Mouse (Mus musculus): ENCODE data around the gene Nsmce4a. TPM values are rescaled to one million over a fixed set of nuclear protein-coding genes. Genes with fewer than 3 reads are reported as not detected.
"Not testable (repeated sequence)": the region's sequence is repeated elsewhere in the genome, so short reads cannot be mapped to it uniquely, and the experiment has no call there.

Nsmce4a gene
- polyA plus RNA-seq, 1 experiment from 2014 or later: 89.6 TPM

- Histone ChIP-seq H3K27ac (ENCODE audit: low read depth, low read length) (no peak overlapping the region), H3K27me3 (ENCODE audit: control insufficient read depth, insufficient read depth, low read length) (no peaks in the 10 kb centered on the region), H3K4me3 (ENCODE audit: low read depth, low read length) (no peak overlapping the region), H3K4me1 (ENCODE audit: control insufficient read depth, insufficient read depth, low read length) (no peaks in the 10 kb centered on the region), H3K4me2 (ENCODE audit: low read depth, low read length) (no peak overlapping the region), H3K9ac (replicated peaks; ENCODE audit: low read depth, low read length) (no peak overlapping the region), H3K9me3 (ENCODE audit: control insufficient read depth, low read length) (no peaks in the 10 kb centered on the region), H3K36me3 (ENCODE audit: control insufficient read depth, insufficient read depth, low read length) (no peaks in the 10 kb centered on the region)
- ATAC-seq (ENCODE audit: low read depth): no peak
- WGBS: 90% methylated on average over 1 of the region's 1 CpGs
These were observed 29.9 kb upstream of the Nsmce4a start for GRCm38 (mm10) chr7:130602804-130603203.

GRCm38 (mm10) chr7:130600546-130600945 lies 27.6 kb upstream of the Nsmce4a start:
- Histone ChIP-seq H3K36me3 (ENCODE audit: control insufficient read depth, insufficient read depth, low read length) (no peaks in the 10 kb centered on the region), H3K4me2 (ENCODE audit: low read depth, low read length) (no peak overlapping the region), H3K9me3 (ENCODE audit: control insufficient read depth, low read length) (no peaks in the 10 kb centered on the region), H3K27me3 (ENCODE audit: control insufficient read depth, insufficient read depth, low read length) (no peaks in the 10 kb centered on the region), H3K4me3 (ENCODE audit: low read depth, low read length) (no peak overlapping the region), H3K9ac (replicated peaks; ENCODE audit: low read depth, low read length) (no peak overlapping the region), H3K4me1 (ENCODE audit: control insufficient read depth, insufficient read depth, low read length) (no peaks in the 10 kb centered on the region), H3K27ac (ENCODE audit: low read depth, low read length) (no peak overlapping the region)
- WGBS: 74% methylated on average over 2 of the region's 2 CpGs
- ATAC-seq (ENCODE audit: low read depth): no peak

- Histone ChIP-seq H3K36me3 (ENCODE audit: control insufficient read depth, insufficient read depth, low read length) (no peaks in the 10 kb centered on the region), H3K27ac (ENCODE audit: low read depth, low read length) (no peak overlapping the region), H3K4me2 (ENCODE audit: low read depth, low read length) (no peak overlapping the region), H3K4me3 (ENCODE audit: low read depth, low read length) (no peak overlapping the region), H3K9ac (replicated peaks; ENCODE audit: low read depth, low read length) (no peak overlapping the region), H3K9me3 (ENCODE audit: control insufficient read depth, low read length) (no peaks in the 10 kb centered on the region), H3K27me3 (ENCODE audit: control insufficient read depth, insufficient read depth, low read length) (no peaks in the 10 kb centered on the region), H3K4me1 (ENCODE audit: control insufficient read depth, insufficient read depth, low read length) (no peaks in the 10 kb centered on the region)
- WGBS: 97% methylated on average over 3 of the region's 3 CpGs
- no peak for ATAC-seq (ENCODE audit: low read depth)
These were observed 27.2 kb upstream of the Nsmce4a start for GRCm38 (mm10) chr7:130600074-130600473.

- H3K27me3 ChIP-seq (ENCODE audit: control insufficient read depth, insufficient read depth, low read length): no peaks in the 10 kb centered on the region
- no peaks in the 10 kb centered on the region for H3K4me1 ChIP-seq (ENCODE audit: control insufficient read depth, insufficient read depth, low read length)
- no peak overlapping the region for H3K4me3 ChIP-seq (ENCODE audit: low read depth, low read length)
- no peaks in the 10 kb centered on the region for H3K36me3 ChIP-seq (ENCODE audit: control insufficient read depth, insufficient read depth, low read length)
- H3K9me3 ChIP-seq (ENCODE audit: control insufficient read depth, low read length): no peaks in the 10 kb centered on the region
- H3K9ac ChIP-seq (replicated peaks; ENCODE audit: low read depth, low read length): no peak overlapping the region
- ATAC-seq (ENCODE audit: low read depth): no peak
- H3K4me2 ChIP-seq (ENCODE audit: low read depth, low read length): no peak overlapping the region
- H3K27ac ChIP-seq (ENCODE audit: low read depth, low read length): peak overlapping the region; percentile 4; the same call in 1 of the 2 replicates
- 64% methylated on average over 6 of the region's 6 CpGs for WGBS
These were observed 24.6 kb upstream of the Nsmce4a start for GRCm38 (mm10) chr7:130597546-130597945.

GRCm38 (mm10) chr7:130596079-130596855 lies 23.3 kb upstream of the Nsmce4a start:
- not testable (repeated sequence) for H3K27me3 ChIP-seq (ENCODE audit: control insufficient read depth, insufficient read depth, low read length); H3K4me1 ChIP-seq (ENCODE audit: control insufficient read depth, insufficient read depth, low read length); H3K9me3 ChIP-seq (ENCODE audit: control insufficient read depth, low read length); H3K4me3 ChIP-seq (ENCODE audit: low read depth, low read length); H3K27ac ChIP-seq (ENCODE audit: low read depth, low read length); H3K4me2 ChIP-seq (ENCODE audit: low read depth, low read length); H3K36me3 ChIP-seq (ENCODE audit: control insufficient read depth, insufficient read depth, low read length); ATAC-seq (ENCODE audit: low read depth); H3K9ac ChIP-seq (replicated peaks; ENCODE audit: low read depth, low read length)
- WGBS: 55% methylated on average over 9 of the region's 19 CpGs

- H3K4me3 ChIP-seq (ENCODE audit: low read depth, low read length); H3K9ac ChIP-seq (replicated peaks; ENCODE audit: low read depth, low read length); H3K4me1 ChIP-seq (ENCODE audit: control insufficient read depth, insufficient read depth, low read length); H3K36me3 ChIP-seq (ENCODE audit: control insufficient read depth, insufficient read depth, low read length); H3K9me3 ChIP-seq (ENCODE audit: control insufficient read depth, low read length); H3K4me2 ChIP-seq (ENCODE audit: low read depth, low read length); H3K27me3 ChIP-seq (ENCODE audit: control insufficient read depth, insufficient read depth, low read length); H3K27ac ChIP-seq (ENCODE audit: low read depth, low read length): not testable (repeated sequence)
- WGBS: 41% methylated on average over 6 of the region's 11 CpGs
- ATAC-seq (ENCODE audit: low read depth): peak; percentile 62
These were observed 20.7 kb upstream of the Nsmce4a start for GRCm38 (mm10) chr7:130593375-130594239.

- ATAC-seq (ENCODE audit: low read depth); H3K27ac ChIP-seq (ENCODE audit: low read depth, low read length); H3K4me2 ChIP-seq (ENCODE audit: low read depth, low read length); H3K9ac ChIP-seq (replicated peaks; ENCODE audit: low read depth, low read length); H3K4me3 ChIP-seq (ENCODE audit: low read depth, low read length); H3K9me3 ChIP-seq (ENCODE audit: control insufficient read depth, low read length); H3K36me3 ChIP-seq (ENCODE audit: control insufficient read depth, insufficient read depth, low read length); H3K27me3 ChIP-seq (ENCODE audit: control insufficient read depth, insufficient read depth, low read length); H3K4me1 ChIP-seq (ENCODE audit: control insufficient read depth, insufficient read depth, low read length): not testable (repeated sequence)
- WGBS: no CpG with 5 or more reads among the region's 11 CpGs
These were observed 20.1 kb upstream of the Nsmce4a start for GRCm38 (mm10) chr7:130592975-130593374.

GRCm38 (mm10) chr7:130590845-130591437 lies 18.0 kb upstream of the Nsmce4a start:
- Histone ChIP-seq H3K4me1 (ENCODE audit: control insufficient read depth, insufficient read depth, low read length) (no peaks in the 10 kb centered on the region), H3K9me3 (ENCODE audit: control insufficient read depth, low read length) (no peaks in the 10 kb centered on the region), H3K4me2 (ENCODE audit: low read depth, low read length) (no peak overlapping the region), H3K36me3 (ENCODE audit: control insufficient read depth, insufficient read depth, low read length) (no peaks in the 10 kb centered on the region), H3K27me3 (ENCODE audit: control insufficient read depth, insufficient read depth, low read length) (no peaks in the 10 kb centered on the region), H3K4me3 (ENCODE audit: low read depth, low read length) (no peak overlapping the region), H3K9ac (replicated peaks; ENCODE audit: low read depth, low read length) (no peak overlapping the region), H3K27ac (ENCODE audit: low read depth, low read length) (no peak overlapping the region)
- 89% methylated on average over 8 of the region's 8 CpGs for WGBS
- no peak for ATAC-seq (ENCODE audit: low read depth)
